Mouse (Mus musculus): Measurements from ENCODE around the gene Dlgap4.

DNA sequence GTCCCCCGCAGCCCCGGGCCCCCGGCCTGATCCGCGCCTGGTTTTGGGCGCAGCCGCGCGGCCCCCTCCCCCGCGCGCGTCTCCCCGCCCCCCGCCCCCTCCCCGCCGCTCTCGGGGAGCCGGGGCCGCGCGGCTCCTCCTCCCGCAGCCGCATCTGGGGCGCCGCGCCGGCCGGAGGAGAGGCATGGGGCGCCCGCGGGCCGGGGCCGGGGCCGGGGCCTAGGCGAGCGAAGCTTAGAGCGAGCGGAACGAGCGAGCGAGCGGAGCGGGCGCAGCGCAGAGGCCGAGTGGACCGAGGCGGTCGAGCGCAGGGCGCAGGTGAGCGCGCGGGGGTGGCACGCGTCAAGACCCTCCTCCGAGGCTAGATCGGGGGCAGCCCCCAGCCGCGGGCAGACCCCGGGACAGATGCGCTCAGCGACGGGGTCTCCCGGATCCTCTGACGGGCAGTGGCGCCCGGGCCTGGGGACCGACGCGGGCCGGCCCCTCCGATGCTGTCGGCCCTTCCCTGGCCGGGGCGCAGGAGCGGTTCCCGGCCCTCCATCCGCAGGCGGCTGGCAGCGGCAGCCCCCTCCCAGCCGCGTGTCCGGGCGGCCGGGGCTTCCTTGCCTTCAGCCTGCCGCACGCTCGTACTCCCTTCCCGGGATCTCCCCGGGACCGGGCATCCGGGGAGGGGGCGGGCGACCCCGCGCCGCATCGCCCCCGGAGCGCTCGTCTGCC is at the start of gene Dlgap4:
- TF ChIP-seq CTCF (IDR thresholded peaks at IDR 0.05; ENCODE audit: extremely low read depth, insufficient read length, insufficient replicate concordance, low read depth, low read length): no peak
- no peak for TF ChIP-seq POLR2A (IDR thresholded peaks at IDR 0.05; ENCODE audit: low read depth, low read length)

Data from small intestine, adult 2 months (tissue).